Comparison of ENCODE assay signal across 11 mouse cellular contexts in genomic region chr2:105367623-105368022, GRCm38 (mm10). TPM values are rescaled to one million over a fixed set of nuclear protein-coding genes. Genes with fewer than 3 reads are reported as not detected.
DNase-seq lines count a peak whose midpoint lies in the region; ATAC-seq and TF ChIP-seq lines count a peak whose summit lies in the region.
"Had no signal": no experiment of that assay in that cellular context is flagged by ENCODE, and none has a peak within 500 bp of the region (broad histone marks: within the 10 kb centered on the region; RNA-seq: fewer than 3 reads in every experiment).

No protein-coding gene starts in this region.

- TF ChIP-seq POLR2A in ES-Bruce4 (IDR thresholded peaks at IDR 0.05; ENCODE audit: insufficient read depth, low read length): no peak

- no peak for TF ChIP-seq EP300 in ES-Bruce4 (IDR thresholded peaks at IDR 0.05; ENCODE audit: insufficient read depth, low read depth, low read length)
- no peak for TF ChIP-seq EP300 in liver, embryonic 14.5 days (IDR thresholded peaks at IDR 0.05; ENCODE audit: low read depth)

- H3K27me3 ChIP-seq in ES-Bruce4 (ENCODE audit: control insufficient read depth, insufficient read depth, low read length, poor library complexity, severe bottlenecking): no peaks in the 10 kb centered on the region
- peaks cover 3% of the 10 kb centered on the region; the same call in 1 of the 2 replicates for H3K27me3 ChIP-seq in liver, embryonic 14.5 days (ENCODE audit: control insufficient read depth, insufficient read depth, low read length)

- no peaks in the 10 kb centered on the region for H3K4me1 ChIP-seq in ES-Bruce4 (ENCODE audit: control insufficient read depth, insufficient read depth, low read length)
- no peaks in the 10 kb centered on the region for H3K4me1 ChIP-seq in liver, embryonic 14.5 days (replicated peaks; ENCODE audit: control insufficient read depth in 2 of 2, insufficient read depth in 2 of 2, low read length in 1 of 2)

- no peak overlapping the region for H3K4me3 ChIP-seq in layer of hippocampus, adult 2 months
- no peak overlapping the region for H3K4me3 ChIP-seq in ES-Bruce4 (ENCODE audit: low read depth, low read length)
- H3K4me3 ChIP-seq in liver, embryonic 14.5 days (ENCODE audit: insufficient read depth in 1 of 2, low read depth in 2 of 2, low read length in 2 of 2): no peak overlapping the region
- H3K4me3 ChIP-seq: forebrain, embryonic 10.5 days; neural tube, embryonic 13.5 days had no signal

- H3K36me3 ChIP-seq in ES-Bruce4 (ENCODE audit: control insufficient read depth, insufficient read depth, low read length, poor library complexity, severe bottlenecking): no peaks in the 10 kb centered on the region
- H3K36me3 ChIP-seq in liver, embryonic 14.5 days (replicated peaks; ENCODE audit: control insufficient read depth, insufficient read depth, low read depth): no peaks in the 10 kb centered on the region
- H3K36me3 ChIP-seq: forebrain, embryonic 10.5 days; neural tube, embryonic 13.5 days had no signal

- H3K27ac ChIP-seq in layer of hippocampus, adult 2 months: no peak overlapping the region
- H3K27ac ChIP-seq in ES-Bruce4 (ENCODE audit: insufficient read depth, low read length): no peak overlapping the region
- H3K27ac ChIP-seq in liver, embryonic 14.5 days: no peak overlapping the region
- H3K27ac ChIP-seq: forebrain, embryonic 10.5 days; macrophage; neural tube, embryonic 13.5 days had no signal

- H3K9me3 ChIP-seq in ES-Bruce4 (replicated peaks; ENCODE audit: control insufficient read depth, insufficient read depth, low read length, poor library complexity, severe bottlenecking): no peaks in the 10 kb centered on the region
- no peaks in the 10 kb centered on the region for H3K9me3 ChIP-seq in liver, embryonic 14.5 days (ENCODE audit: control insufficient read depth, low read length)
- H3K9me3 ChIP-seq: forebrain, embryonic 10.5 days; neural tube, embryonic 13.5 days had no signal

- DNase-seq in adrenal gland, postnatal 14 days: peak; percentile 18
- DNase-seq in adrenal gland, postnatal 4 days (ENCODE audit: low spot score in 2 of 2): no peak
- DNase-seq in layer of hippocampus, adult 2 months (ENCODE audit: low spot score in 2 of 2): no peak
- no peak for DNase-seq in layer of hippocampus, adult 8-10 months (ENCODE audit: low spot score in 2 of 2)
- DNase-seq in liver, embryonic 14.5 days (ENCODE audit: low read depth in 3 of 3, low spot score in 3 of 3): no peak
- DNase-seq in gastrocnemius, adult 8-10 months (ENCODE audit: low spot score in 2 of 2): no peak
- DNase-seq in cerebellum, postnatal 25 days: no peak

- no peak overlapping the region for H3K9ac ChIP-seq in ES-Bruce4 (ENCODE audit: low read depth, poor library complexity, severe bottlenecking)
- no peak overlapping the region for H3K9ac ChIP-seq in liver, embryonic 14.5 days (replicated peaks)
- H3K9ac ChIP-seq: neural tube, embryonic 13.5 days had no signal

- no peak overlapping the region for H3K4me2 ChIP-seq in liver, embryonic 14.5 days (ENCODE audit: low read depth)
- H3K4me2 ChIP-seq: neural tube, embryonic 13.5 days had no signal

- no peak for ATAC-seq in liver, embryonic 14.5 days (ENCODE audit: insufficient read depth)

- 24% methylated on average over 4 of the region's 4 CpGs for WGBS in liver, embryonic 14.5 days (ENCODE audit: insufficient replicate concordance)

- TF ChIP-seq CTCF in layer of hippocampus, adult 2 months (conservative IDR thresholded peaks at IDR 0.05): peak; percentile 62
- peak; percentile 39 for TF ChIP-seq CTCF in ES-Bruce4 (IDR thresholded peaks at IDR 0.05; ENCODE audit: low read depth, low read length)
- peak; percentile 51 for TF ChIP-seq CTCF in liver, embryonic 14.5 days (IDR thresholded peaks at IDR 0.05; ENCODE audit: low read depth)

RNA-seq across cellular contexts. Expression of gene Rcn1, which starts 31.5 kb away (rescaled TPM):
- total RNA-seq in adrenal gland, postnatal 14 days (2021): 108 and 115 TPM in 2 replicates
- total RNA-seq in adrenal gland, postnatal 4 days (2021): 10 to 100 TPM; 89.0 to 99.2 TPM
- total RNA-seq in layer of hippocampus, adult 2 months (2021): 10 to 100 TPM; 14.7 to 18.5 TPM
- total RNA-seq in layer of hippocampus, adult 8-10 months (2022): 10 to 100 TPM; 17.5 to 21.8 (median 20.0) TPM
- polyA plus RNA-seq in ES-Bruce4 (2011; ENCODE audit: insufficient read depth, insufficient read length, low read depth, missing spikeins): 73.8 and 75.3 TPM in 2 replicates
- 5.6 and 9.3 TPM in 2 replicates for polyA plus RNA-seq in liver, embryonic 14.5 days (2012; rRNA removed)
- 14.4 and 17.2 TPM in 2 replicates for polyA plus RNA-seq in liver, embryonic 14.5 days (2014; fragmentation: Nextera tagmentation; extraction: Ambion mirVana)
- total RNA-seq in gastrocnemius, adult 8-10 months (2022): 1 to 10 TPM; 3.0 to 5.1 (median 4.1) TPM
